8 mouse cellular contexts compared by ENCODE assay signal in the genomic region with DNA sequence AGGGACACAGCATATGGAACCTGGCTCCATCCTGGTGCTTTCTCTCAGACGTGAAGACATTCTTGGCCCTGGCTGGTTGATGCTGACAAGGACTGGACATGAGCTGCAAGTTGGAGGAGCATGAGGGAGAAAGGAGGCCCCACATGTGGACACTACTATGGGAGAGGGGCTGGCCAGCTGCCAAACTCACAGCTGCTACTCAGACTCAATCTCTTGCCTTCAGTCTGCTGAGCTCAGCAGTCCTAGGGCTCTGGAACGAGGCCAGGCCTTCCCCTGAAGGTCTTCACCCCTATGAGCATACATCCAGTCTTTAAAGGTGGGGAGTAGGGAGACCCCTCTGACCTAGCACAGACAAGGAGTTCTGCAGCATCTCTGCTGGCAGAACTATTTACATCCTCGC. TPM values are rescaled to one million over a fixed set of nuclear protein-coding genes. Genes with fewer than 3 reads are reported as not detected.
DNase-seq lines count a peak whose midpoint lies in the region; ATAC-seq and TF ChIP-seq lines count a peak whose summit lies in the region.

No protein-coding gene starts in this region.

- DNase-seq in adrenal gland, postnatal 10 days, result peak; percentile 56
- DNase-seq in adrenal gland, adult 2 months, result no peak
- peak; percentile 66 for DNase-seq in neural tube, embryonic 11.5 days (ENCODE audit: low spot score)
- DNase-seq in neural tube, embryonic 10.5 days (ENCODE audit: extremely low spot score, low spot score), result no peak
- peak; percentile 78 for DNase-seq in hindbrain, postnatal 0 days (ENCODE audit: low spot score)
- DNase-seq in lung, postnatal 14 days, result peak; percentile 68
- no peak for DNase-seq in layer of hippocampus, adult 8-10 months (ENCODE audit: low spot score in 2 of 2)

- no peak overlapping the region for H3K9ac ChIP-seq in neural tube, embryonic 11.5 days (ENCODE audit: low read length)
- no peak overlapping the region for H3K9ac ChIP-seq in hindbrain, postnatal 0 days (replicated peaks; ENCODE audit: low read length)

- no peak for TF ChIP-seq CTCF in hindbrain, postnatal 0 days (IDR thresholded peaks at IDR 0.05; ENCODE audit: low read depth)

- 54% methylated on average over 3 of the region's 3 CpGs for WGBS in neural tube, embryonic 11.5 days
- WGBS in hindbrain, postnatal 0 days, result 36% methylated on average over 3 of the region's 3 CpGs

- no peak overlapping the region for H3K4me3 ChIP-seq in neural tube, embryonic 11.5 days (ENCODE audit: low read depth, low read length)
- H3K4me3 ChIP-seq in hindbrain, postnatal 0 days (ENCODE audit: low read length), result no peak overlapping the region

- ATAC-seq in neural tube, embryonic 11.5 days (ENCODE audit: insufficient read depth, low FRiP score, low TSS enrichment), result no peak
- no peak for ATAC-seq in hindbrain, postnatal 0 days
- ATAC-seq in erythroid progenitor cell, adult 5-6 weeks (replicated peaks; ENCODE audit: low FRiP score, poor library complexity, severe bottlenecking), result no peak

- H3K27ac ChIP-seq in neural tube, embryonic 11.5 days (ENCODE audit: low read depth, low read length), result no peak overlapping the region; the same call in 1 of the 2 replicates
- no peak overlapping the region for H3K27ac ChIP-seq in hindbrain, postnatal 0 days

- H3K9me3 ChIP-seq in neural tube, embryonic 11.5 days (ENCODE audit: control insufficient read depth, low read length), result no peaks in the 10 kb centered on the region
- no peaks in the 10 kb centered on the region for H3K9me3 ChIP-seq in hindbrain, postnatal 0 days (ENCODE audit: low read length)

- no peaks in the 10 kb centered on the region for H3K36me3 ChIP-seq in neural tube, embryonic 11.5 days (ENCODE audit: control insufficient read depth, insufficient read depth, low read length)
- H3K36me3 ChIP-seq in hindbrain, postnatal 0 days (ENCODE audit: insufficient read depth, low read length), result no peaks in the 10 kb centered on the region

- no peak overlapping the region for H3K4me2 ChIP-seq in neural tube, embryonic 11.5 days (ENCODE audit: low read depth)
- no peak overlapping the region for H3K4me2 ChIP-seq in hindbrain, postnatal 0 days (ENCODE audit: low read depth, low read length)

- H3K27me3 ChIP-seq in neural tube, embryonic 11.5 days (ENCODE audit: control insufficient read depth, insufficient read depth, low read length), result no peaks in the 10 kb centered on the region
- no peaks in the 10 kb centered on the region for H3K27me3 ChIP-seq in hindbrain, postnatal 0 days (ENCODE audit: insufficient read depth, low read length)

- 0 out of 2 replicates have a peak, but pooled peaks cover 3% of the 10 kb centered on the region for H3K4me1 ChIP-seq in neural tube, embryonic 11.5 days (ENCODE audit: control insufficient read depth, insufficient read depth, low read length)
- peaks cover 11% of the 10 kb centered on the region; the same call in 1 of the 2 replicates for H3K4me1 ChIP-seq in hindbrain, postnatal 0 days (ENCODE audit: insufficient read depth, low read length)

RNA-seq across cellular contexts. Expression of a gene that starts 36.7 kb away (rescaled TPM):
- under 1 TPM in 1 of 2 experiments, not detected in 1; 0.12 TPM for total RNA-seq in adrenal gland, postnatal 10 days (2021)
- under 1 TPM; 0.21 to 0.84 TPM for total RNA-seq in adrenal gland, adult 2 months (2021)
- polyA plus RNA-seq in adrenal gland, adult 2 months (2012; rRNA removed), result 0.18 and 0.34 TPM in 2 replicates
- 0.08 and 0.22 TPM in 2 replicates for polyA plus RNA-seq in neural tube, embryonic 11.5 days (2014; fragmentation: Nextera tagmentation; extraction: Ambion mirVana)
- 0.52 and 1.4 TPM in 2 replicates for total RNA-seq in hindbrain, postnatal 0 days (2014; rRNA removed)
- polyA plus RNA-seq in hindbrain, postnatal 0 days (2015; fragmentation: Nextera tagmentation; extraction: Ambion mirVana), result 0.75 and 1.2 TPM in 2 replicates
- 1 to 10 TPM in 3 of 4 experiments, under 1 TPM in 1; 0.87 to 2.0 (median 1.3) TPM for total RNA-seq in layer of hippocampus, adult 8-10 months (2022)
- not detected in 2 replicates for total RNA-seq in erythroid progenitor cell, adult 5-6 weeks (2015; ENCODE audit: low replicate concordance)
- total RNA-seq in erythroid progenitor cell, adult 5-6 weeks (2017; ENCODE audit: low replicate concordance), result not detected in 2 replicates

RNA-seq across cellular contexts. Expression of a gene that starts 48.7 kb away (rescaled TPM):
- 10 to 100 TPM; 46.5 to 47.1 TPM for total RNA-seq in adrenal gland, postnatal 10 days (2021)
- 10 to 100 TPM; 23.5 to 30.9 TPM for total RNA-seq in adrenal gland, adult 2 months (2021)
- polyA plus RNA-seq in adrenal gland, adult 2 months (2012; rRNA removed), result 93.8 and 107 TPM in 2 replicates
- 31.2 and 31.5 TPM in 2 replicates for polyA plus RNA-seq in neural tube, embryonic 11.5 days (2014; fragmentation: Nextera tagmentation; extraction: Ambion mirVana)
- 57.9 and 72.8 TPM in 2 replicates for total RNA-seq in hindbrain, postnatal 0 days (2014; rRNA removed)
- polyA plus RNA-seq in hindbrain, postnatal 0 days (2015; fragmentation: Nextera tagmentation; extraction: Ambion mirVana), result 29.9 and 33.5 TPM in 2 replicates
- 10 to 100 TPM; 12.8 to 17.1 (median 13.6) TPM for total RNA-seq in layer of hippocampus, adult 8-10 months (2022)
- total RNA-seq in erythroid progenitor cell, adult 5-6 weeks (2015; ENCODE audit: low replicate concordance), result 0.72 TPM in 1 of 2 replicates, not detected in the other
- 0.26 and 0.30 TPM in 2 replicates for total RNA-seq in erythroid progenitor cell, adult 5-6 weeks (2017; ENCODE audit: low replicate concordance)

RNA-seq across cellular contexts. Expression of a gene that starts 48.8 kb away (rescaled TPM):
- total RNA-seq in adrenal gland, postnatal 10 days (2021), result 10 to 100 TPM in 1 of 2 experiments, 1 to 10 TPM in 1; 5.0 to 11.0 TPM
- total RNA-seq in adrenal gland, adult 2 months (2021), result 1 to 10 TPM; 1.5 to 2.0 TPM
- polyA plus RNA-seq in adrenal gland, adult 2 months (2012; rRNA removed), result 1.3 and 2.0 TPM in 2 replicates
- polyA plus RNA-seq in neural tube, embryonic 11.5 days (2014; fragmentation: Nextera tagmentation; extraction: Ambion mirVana), result 6.3 and 9.3 TPM in 2 replicates
- total RNA-seq in hindbrain, postnatal 0 days (2014; rRNA removed), result 293 and 343 TPM in 2 replicates
- polyA plus RNA-seq in hindbrain, postnatal 0 days (2015; fragmentation: Nextera tagmentation; extraction: Ambion mirVana), result 15.8 and 19.2 TPM in 2 replicates
- total RNA-seq in layer of hippocampus, adult 8-10 months (2022), result 100 to 1,000 TPM in 1 of 4 experiments, 10 to 100 TPM in 3; 92.3 to 112 (median 95.9) TPM
- 0.42 TPM in 1 of 2 replicates, not detected in the other for total RNA-seq in erythroid progenitor cell, adult 5-6 weeks (2015; ENCODE audit: low replicate concordance)
- total RNA-seq in erythroid progenitor cell, adult 5-6 weeks (2017; ENCODE audit: low replicate concordance), result 0.23 TPM in 1 of 2 replicates, not detected in the other

Comparison
In these comparisons a context has a peak if more than half of its experiments do, and no peak if none do; other contexts are left out.
1. DNase-seq: peak in adrenal gland, postnatal 10 days (single experiment), neural tube, embryonic 11.5 days (single experiment), hindbrain, postnatal 0 days (single experiment) and lung, postnatal 14 days (single experiment); none in adrenal gland, adult 2 months (single experiment), neural tube, embryonic 10.5 days (single experiment) and layer of hippocampus, adult 8-10 months (0 of 2).
2. RNA of a gene that starts 48.7 kb away (total RNA-seq): 57.9 to 72.8 TPM in hindbrain, postnatal 0 days, 46.5 to 47.1 TPM in adrenal gland, postnatal 10 days, 23.5 to 30.9 TPM in adrenal gland, adult 2 months and 12.8 to 17.1 TPM in layer of hippocampus, adult 8-10 months; 0.26 to 0.72 TPM in erythroid progenitor cell, adult 5-6 weeks; every median in the first group is over 4 times any median in the second.
3. RNA of a gene that starts 48.8 kb away (total RNA-seq): 293 to 343 TPM in hindbrain, postnatal 0 days and 92.3 to 112 TPM in layer of hippocampus, adult 8-10 months; 5.0 to 11.0 TPM in adrenal gland, postnatal 10 days, 1.5 to 2.0 TPM in adrenal gland, adult 2 months and 0.23 to 0.42 TPM in erythroid progenitor cell, adult 5-6 weeks; every median in the first group is over 4 times any median in the second.